Comparison of ENCODE assay signal across 25 mouse cellular contexts in the genomic region with DNA sequence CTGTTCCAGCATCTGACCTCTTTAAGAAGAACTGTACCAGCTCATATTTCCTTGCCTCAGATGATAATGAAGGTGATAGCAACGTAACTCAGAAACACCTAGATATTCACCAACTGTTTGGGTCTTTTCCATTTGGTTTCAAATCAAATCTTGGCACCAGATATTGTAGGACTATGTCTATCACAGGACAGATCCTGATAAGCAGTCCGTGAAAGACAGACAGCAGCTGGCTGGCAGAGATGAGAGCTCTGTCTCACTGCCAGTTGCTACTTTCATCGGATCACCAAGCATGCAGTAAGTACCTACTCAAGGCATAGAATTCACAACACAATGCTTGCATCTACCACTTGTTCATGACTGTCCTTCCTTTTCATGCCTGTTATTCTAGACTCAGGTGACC.
DNase-seq lines count a peak whose midpoint lies in the region; ATAC-seq and TF ChIP-seq lines count a peak whose summit lies in the region.
"Had no signal": no experiment of that assay in that cellular context is flagged by ENCODE, and none has a peak within 500 bp of the region (broad histone marks: within the 10 kb centered on the region; RNA-seq: fewer than 3 reads in every experiment).

No protein-coding gene starts in this region.

- no peaks in the 10 kb centered on the region for H3K27me3 ChIP-seq in liver, embryonic 11.5 days (replicated peaks; ENCODE audit: control insufficient read depth, insufficient read depth, low read length)
- no peaks in the 10 kb centered on the region for H3K27me3 ChIP-seq in liver, embryonic 15.5 days
- H3K27me3 ChIP-seq in myocyte (ENCODE audit: control insufficient read depth, insufficient read depth, insufficient read length): no peaks in the 10 kb centered on the region
- H3K27me3 ChIP-seq in hindbrain, embryonic 10.5 days (ENCODE audit: insufficient read depth, poor library complexity, severe bottlenecking): no peaks in the 10 kb centered on the region
- H3K27me3 ChIP-seq: embryonic facial prominence, embryonic 15.5 days; forebrain, embryonic 15.5 days; heart, embryonic 15.5 days; hindbrain, embryonic 15.5 days; Patski had no signal

- H3K79me2 ChIP-seq in myocyte (ENCODE audit: control insufficient read depth, insufficient read depth): no peaks in the 10 kb centered on the region

- no peaks in the 10 kb centered on the region for H3K36me3 ChIP-seq in liver, embryonic 11.5 days (ENCODE audit: control insufficient read depth, insufficient read depth, low read length)
- no peaks in the 10 kb centered on the region for H3K36me3 ChIP-seq in liver, embryonic 15.5 days (replicated peaks)
- no peaks in the 10 kb centered on the region for H3K36me3 ChIP-seq in myocyte (ENCODE audit: control insufficient read depth, insufficient read depth)
- no peaks in the 10 kb centered on the region for H3K36me3 ChIP-seq in hindbrain, embryonic 10.5 days
- H3K36me3 ChIP-seq: embryonic facial prominence, embryonic 15.5 days; forebrain, embryonic 10.5 days; forebrain, embryonic 15.5 days; heart, embryonic 15.5 days; hindbrain, embryonic 15.5 days had no signal

- H3K27ac ChIP-seq in liver, embryonic 11.5 days (ENCODE audit: low read depth, low read length): no peak overlapping the region
- no peak overlapping the region for H3K27ac ChIP-seq in liver, embryonic 15.5 days (replicated peaks)
- no peak overlapping the region for H3K27ac ChIP-seq in hindbrain, embryonic 10.5 days
- H3K27ac ChIP-seq: embryonic facial prominence, embryonic 15.5 days; forebrain, embryonic 10.5 days; forebrain, embryonic 15.5 days; heart, adult 2 months; heart, embryonic 15.5 days; hindbrain, embryonic 15.5 days had no signal

- H3K9me3 ChIP-seq in liver, embryonic 11.5 days (ENCODE audit: control insufficient read depth, low read length): no peaks in the 10 kb centered on the region
- no peaks in the 10 kb centered on the region for H3K9me3 ChIP-seq in liver, embryonic 15.5 days (replicated peaks)
- H3K9me3 ChIP-seq in hindbrain, embryonic 10.5 days: no peaks in the 10 kb centered on the region
- H3K9me3 ChIP-seq: embryonic facial prominence, embryonic 15.5 days; forebrain, embryonic 10.5 days; forebrain, embryonic 15.5 days; heart, embryonic 15.5 days; hindbrain, embryonic 15.5 days had no signal

- ATAC-seq in liver, embryonic 11.5 days (replicated peaks; ENCODE audit: low FRiP score): peak; percentile 54; the same call in 1 of the 2 replicates
- peak; percentile 34; the same call in 1 of the 2 replicates for ATAC-seq in common myeloid progenitor, adult 5-6 weeks (replicated peaks; ENCODE audit: low read depth, poor library complexity, severe bottlenecking)
- peak; percentile 42; the same call in 1 of the 2 replicates for ATAC-seq in liver, embryonic 15.5 days (ENCODE audit: insufficient read depth)
- ATAC-seq: activated CD4-positive, CD25-positive, alpha-beta regulatory T cell, adult 4 months; CD4-positive, CD25-positive, alpha-beta regulatory T cell, adult 4 months; forebrain, embryonic 15.5 days; Patski had no signal

- H3K4me1 ChIP-seq in liver, embryonic 11.5 days (replicated peaks; ENCODE audit: control insufficient read depth, insufficient read depth, low read length): no peaks in the 10 kb centered on the region; the same call in 1 of the 2 replicates
- H3K4me1 ChIP-seq in liver, embryonic 15.5 days (replicated peaks): no peaks in the 10 kb centered on the region
- no peaks in the 10 kb centered on the region for H3K4me1 ChIP-seq in hindbrain, embryonic 10.5 days (replicated peaks)
- H3K4me1 ChIP-seq: embryonic facial prominence, embryonic 15.5 days; forebrain, embryonic 10.5 days; forebrain, embryonic 15.5 days; heart, embryonic 15.5 days; hindbrain, embryonic 15.5 days had no signal

- no peak overlapping the region for H3K4me2 ChIP-seq in liver, embryonic 11.5 days
- H3K4me2 ChIP-seq in liver, embryonic 15.5 days: no peak overlapping the region
- no peak overlapping the region for H3K4me2 ChIP-seq in myocyte (ENCODE audit: low read depth)
- H3K4me2 ChIP-seq: embryonic facial prominence, embryonic 15.5 days; forebrain, embryonic 15.5 days; heart, embryonic 11.5 days; heart, embryonic 15.5 days; hindbrain, embryonic 15.5 days had no signal

- no peak overlapping the region for H3K9ac ChIP-seq in liver, embryonic 11.5 days (ENCODE audit: low read depth, low read length)
- no peak overlapping the region for H3K9ac ChIP-seq in liver, embryonic 15.5 days
- H3K9ac ChIP-seq: embryonic facial prominence, embryonic 15.5 days; forebrain, embryonic 15.5 days; heart, embryonic 15.5 days; hindbrain, embryonic 15.5 days had no signal

- 45% methylated on average over 3 of the region's 3 CpGs for WGBS in liver, embryonic 11.5 days
- WGBS in liver, embryonic 15.5 days (ENCODE audit: insufficient replicate concordance): 32% methylated on average over 3 of the region's 3 CpGs
- WGBS in hindbrain, embryonic 10.5 days: 91% methylated on average over 3 of the region's 3 CpGs

- H3K4me3 ChIP-seq in liver, embryonic 11.5 days (ENCODE audit: low read depth, low read length): no peak overlapping the region
- no peak overlapping the region for H3K4me3 ChIP-seq in liver, embryonic 15.5 days (replicated peaks)
- H3K4me3 ChIP-seq in myocyte: no peak overlapping the region
- no peak overlapping the region for H3K4me3 ChIP-seq in hindbrain, embryonic 10.5 days
- H3K4me3 ChIP-seq: embryonic facial prominence, embryonic 15.5 days; erythroblast, embryonic 14.5 days; forebrain, embryonic 10.5 days; forebrain, embryonic 15.5 days; heart, adult 2 months; heart, embryonic 15.5 days; hindbrain, embryonic 15.5 days had no signal

- H3ac ChIP-seq in myocyte (ENCODE audit: control insufficient read depth, insufficient read length): no peak overlapping the region

- no peak for DNase-seq in liver, embryonic 11.5 days (ENCODE audit: low spot score)
- no peak for DNase-seq in liver
- DNase-seq in hindbrain, embryonic 10.5 days (ENCODE audit: low spot score): no peak
- no peak for DNase-seq in urinary bladder, postnatal 14 days (ENCODE audit: low spot score)
- DNase-seq: adrenal gland, postnatal 14 days; B cell, adult 2 months; cerebellum, adult 18-20 months; cerebellum, adult 9-11 months; embryo, embryonic 11 days; gastrocnemius, postnatal 10 days; heart, adult 2 months; heart, postnatal 14 days had no signal

- no peak for TF ChIP-seq POLR2A in myocyte (IDR thresholded peaks at IDR 0.05; ENCODE audit: insufficient read length, low read depth)

TF ChIP-seq in myocyte, 11 proteins besides CTCF, POLR2A, EP300 and RAD21:
- TF ChIP-seq MYOD1 (IDR thresholded peaks at IDR 0.05; ENCODE audit: control insufficient read depth in 1 of 3, insufficient read length in 2 of 3, low read depth in 2 of 3): peak in 2 of 3 experiments; percentile 26 to 51
- no peak for TF ChIP-seq MAX (IDR thresholded peaks at IDR 0.05; ENCODE audit: low read depth)
